Mouse (Mus musculus): ENCODE results near the gene Slc4a5.

Slc4a5 gene

DNA sequence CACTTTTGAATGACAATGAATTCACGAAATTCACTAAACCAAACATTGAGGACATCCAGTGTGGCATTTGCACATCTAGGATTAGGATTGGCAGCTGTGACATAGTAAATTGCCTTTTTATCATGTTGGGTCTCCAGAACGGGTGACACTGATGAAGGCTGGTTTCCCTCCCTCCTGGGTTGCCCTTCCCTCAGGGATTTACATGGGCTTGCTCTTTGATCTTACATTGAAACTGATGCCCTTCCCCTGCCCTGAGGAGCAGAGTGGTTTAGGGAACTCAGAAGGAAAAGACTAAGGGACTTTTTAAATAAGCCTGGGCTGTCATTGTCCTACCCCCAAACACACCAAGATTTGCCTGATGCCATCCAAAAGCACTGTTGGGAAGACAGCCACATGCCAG lies 11.9 kb downstream of the Slc4a5 start:
- no peak for DNase-seq (ENCODE audit: low spot score in 2 of 2)

DNA sequence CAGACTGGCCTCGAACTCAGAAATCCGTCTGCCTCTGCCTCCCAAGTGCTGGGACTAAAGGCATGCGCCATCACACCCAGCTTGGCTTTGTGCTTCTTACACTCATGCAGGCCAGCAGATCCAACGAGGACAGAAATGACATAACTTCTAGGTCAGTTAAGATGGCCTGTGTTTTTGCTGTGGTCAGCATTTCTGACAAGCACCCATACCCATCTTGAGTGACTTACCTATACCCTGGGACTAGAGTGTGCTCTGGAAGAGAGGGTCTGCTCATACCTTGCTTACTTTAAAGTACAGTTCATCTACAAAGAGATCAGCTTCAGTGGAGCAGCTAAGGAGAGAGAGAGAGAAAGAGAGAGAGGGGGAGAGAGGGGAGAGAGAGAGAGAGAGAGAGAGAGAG lies 13.7 kb downstream of the Slc4a5 start:
- DNase-seq (ENCODE audit: low spot score in 2 of 2), result no peak

DNA sequence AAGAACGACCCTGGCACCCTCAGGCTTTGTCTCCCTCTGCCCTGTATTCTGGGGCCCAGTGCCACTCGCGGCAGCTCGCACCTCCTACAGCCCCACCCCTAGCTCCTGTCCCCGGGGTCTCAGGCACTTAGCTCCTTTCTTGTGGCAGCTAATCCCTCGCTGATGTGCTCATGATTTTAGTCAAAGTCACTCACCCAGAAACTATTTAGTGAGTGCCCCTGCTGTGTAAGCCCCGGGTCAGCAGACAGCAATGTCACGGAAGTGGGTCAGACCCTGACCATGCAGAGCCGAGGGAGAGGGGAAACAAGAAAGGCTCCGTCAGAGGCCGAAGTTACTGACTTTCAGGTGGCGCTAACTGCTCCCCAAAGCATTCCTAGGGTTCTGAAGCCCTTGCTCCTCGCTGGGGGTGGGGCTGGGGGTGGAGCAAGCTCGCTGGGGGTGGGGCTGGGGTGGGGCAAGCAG lies 14.7 kb downstream of the Slc4a5 start:
- DNase-seq (ENCODE audit: low spot score in 2 of 2), result no peak

DNA sequence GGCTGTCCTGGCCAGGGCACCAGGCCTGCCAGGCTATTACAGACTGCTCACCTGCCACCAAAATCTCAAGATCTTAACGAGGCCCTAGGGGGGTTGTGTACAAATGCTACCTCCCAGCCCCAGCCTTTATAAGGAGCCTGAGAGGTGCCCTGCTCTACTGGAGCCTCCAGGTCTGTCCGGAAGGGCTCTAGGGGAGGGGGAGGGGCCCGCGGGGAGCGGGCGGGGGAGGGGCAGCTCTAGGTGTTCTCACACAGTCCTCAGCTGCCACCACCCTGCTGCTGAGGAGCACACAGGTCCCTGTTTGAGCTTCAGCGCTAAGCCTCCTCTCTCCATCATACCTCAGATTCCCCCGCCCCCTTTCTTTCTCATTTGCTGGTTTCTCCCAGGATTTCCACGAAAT lies 17.5 kb downstream of the Slc4a5 start:
- no peak for DNase-seq (ENCODE audit: low spot score in 2 of 2)

DNA sequence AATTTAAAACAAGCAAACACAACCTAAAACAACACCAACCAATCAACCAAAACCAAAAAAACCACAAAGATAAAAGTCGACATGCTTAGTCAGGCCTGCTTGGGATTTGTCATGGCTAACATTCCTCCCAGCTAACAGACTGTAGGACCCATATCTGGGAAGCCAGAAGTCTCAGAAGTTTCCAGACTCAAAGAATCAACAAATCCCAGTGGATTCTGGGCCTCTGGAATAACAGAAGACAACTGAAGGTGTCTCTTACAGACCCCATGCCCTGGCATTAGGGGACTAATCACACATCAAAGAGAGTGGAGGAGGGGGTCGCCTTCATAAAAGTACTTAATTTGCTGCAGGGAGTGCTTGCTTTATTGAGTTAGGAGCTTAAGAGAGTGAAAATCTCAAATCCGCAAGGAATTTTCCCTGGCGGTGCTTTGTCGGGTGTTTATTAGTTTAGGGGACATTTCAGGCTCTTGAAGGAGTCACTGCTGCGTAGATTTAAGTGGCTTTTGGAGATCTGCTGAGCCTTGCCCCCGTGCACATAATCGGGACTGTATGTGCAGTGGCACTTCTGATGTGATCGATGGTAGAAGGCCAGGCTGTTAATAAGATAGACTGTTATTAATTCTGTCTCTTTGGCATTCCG lies 24.9 kb downstream of the Slc4a5 start:
- DNase-seq (ENCODE audit: low spot score in 2 of 2), result no peak

DNA sequence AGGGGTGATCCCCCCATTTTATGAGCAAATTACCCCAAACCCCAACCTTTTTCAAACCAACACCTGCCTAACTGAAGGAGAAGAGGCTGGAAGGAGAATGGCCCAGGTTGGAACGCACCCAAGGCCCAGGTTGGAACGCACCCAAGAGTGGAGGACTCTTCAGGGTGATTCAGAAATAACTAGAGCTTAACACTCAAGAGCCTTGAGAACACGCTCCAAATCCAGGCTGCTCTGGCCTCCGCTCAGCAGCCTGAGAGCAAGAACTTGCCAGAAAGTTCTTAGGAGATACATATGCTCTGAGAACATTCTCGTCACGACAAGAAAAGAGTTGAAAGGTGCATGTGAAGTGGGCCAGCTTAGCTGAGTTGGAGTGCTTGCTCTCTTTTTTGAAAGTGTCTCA lies 25.5 kb downstream of the Slc4a5 start:
- DNase-seq (ENCODE audit: low spot score in 2 of 2), result no peak

DNA sequence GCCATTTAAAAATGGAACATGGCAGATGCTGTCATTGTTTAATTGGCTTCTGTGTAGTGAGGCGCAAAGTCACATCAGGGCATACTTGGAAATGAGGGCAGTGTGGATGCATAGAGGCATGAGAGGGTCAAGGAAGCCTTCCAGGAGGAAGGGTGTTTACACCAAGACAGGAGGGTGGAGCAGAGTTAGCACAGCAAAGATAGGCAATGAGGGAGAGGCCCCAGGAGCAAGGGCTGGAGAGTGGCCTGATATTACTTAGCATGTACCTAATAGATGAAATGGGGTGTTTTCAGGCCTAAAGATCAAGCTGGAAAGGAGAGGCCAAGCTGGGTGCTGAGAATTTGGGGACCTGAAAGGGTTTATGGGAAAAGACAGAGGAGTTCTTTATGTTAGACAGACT lies 26.4 kb downstream of the Slc4a5 start:
- DNase-seq (ENCODE audit: low spot score in 2 of 2), result no peak

DNA sequence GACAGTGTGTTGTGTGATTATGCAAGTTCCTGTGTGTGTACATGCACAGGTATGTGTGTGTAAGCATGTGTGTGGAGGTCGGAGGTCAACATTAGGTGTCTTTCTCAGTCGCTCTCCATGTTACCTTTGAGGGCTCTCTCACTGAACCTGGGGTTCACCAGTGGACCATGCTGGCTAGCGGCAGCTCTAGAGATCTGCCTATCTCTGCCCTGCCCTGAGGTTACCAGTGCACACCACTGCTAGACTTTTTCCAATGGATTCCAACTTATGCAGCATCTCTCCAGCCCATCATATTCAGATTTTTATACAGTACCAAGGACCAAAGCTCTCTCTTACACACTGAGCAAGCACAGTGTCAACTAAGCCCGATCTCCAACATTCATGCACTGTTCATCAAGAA lies 27.1 kb downstream of the Slc4a5 start:
- DNase-seq (ENCODE audit: low spot score in 2 of 2), result no peak

DNA sequence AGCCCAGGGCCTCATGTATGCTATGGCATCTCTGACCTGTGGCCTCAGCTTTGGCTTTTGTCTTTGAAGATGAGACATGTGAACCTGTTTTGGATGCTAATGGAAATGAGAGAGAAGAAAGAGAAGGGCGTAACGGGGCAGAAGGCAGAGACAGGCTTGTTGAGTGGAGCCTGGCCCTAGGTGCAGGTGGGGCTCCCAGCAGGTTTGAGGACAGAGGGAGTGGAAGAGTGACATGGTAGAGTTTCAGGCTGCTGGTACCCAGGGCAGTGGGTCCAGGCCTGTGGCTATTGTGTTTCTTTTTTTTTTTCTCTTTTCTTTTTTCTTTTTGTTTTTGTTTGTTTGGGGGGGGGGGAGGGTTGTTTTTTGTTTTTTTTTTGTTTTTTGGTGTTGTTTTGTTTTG lies 27.5 kb downstream of the Slc4a5 start:
- no peak for DNase-seq (ENCODE audit: low spot score in 2 of 2)

DNA sequence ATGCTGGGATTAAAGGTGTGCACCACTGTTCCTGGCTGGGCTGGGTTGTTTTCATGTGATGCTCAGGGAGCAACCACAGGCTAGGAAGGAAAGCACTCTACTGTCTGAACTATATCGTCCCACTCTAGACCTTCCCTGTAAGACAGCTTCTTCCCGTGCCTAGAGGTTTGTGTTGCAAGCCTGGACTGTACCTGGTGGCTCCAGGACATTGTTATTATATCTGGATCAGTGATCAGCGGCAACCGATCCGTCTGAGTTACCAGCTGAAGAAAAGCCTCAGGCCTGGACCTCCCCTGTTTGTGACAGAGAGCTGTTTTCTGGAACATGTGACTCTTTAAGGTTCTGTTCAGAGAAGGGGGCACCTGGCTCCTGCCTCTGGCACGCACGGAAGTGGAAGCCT lies 34.6 kb downstream of the Slc4a5 start:
- no peak for DNase-seq (ENCODE audit: low spot score in 2 of 2)

DNA sequence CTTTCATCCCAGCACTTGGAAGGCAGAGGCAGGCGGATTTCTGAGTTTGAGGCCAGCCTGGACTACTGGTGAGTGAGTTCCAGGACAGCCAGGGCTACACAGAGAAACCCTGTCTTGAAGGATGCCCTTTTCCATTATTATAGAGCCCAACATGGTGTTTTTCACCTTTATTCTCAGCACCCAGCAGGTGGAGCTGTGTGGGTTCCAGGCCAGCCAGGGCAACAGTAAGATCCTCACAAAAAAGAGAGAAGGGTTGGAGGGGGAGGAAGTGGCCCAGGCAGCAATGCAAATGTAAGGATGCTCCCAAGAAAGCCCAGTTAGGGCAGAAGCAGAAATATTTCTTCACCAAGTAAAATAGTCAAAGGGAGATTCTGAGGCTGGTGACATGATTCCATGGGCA lies 44.9 kb downstream of the Slc4a5 start:
- DNase-seq (ENCODE audit: low spot score in 2 of 2), result no peak

DNA sequence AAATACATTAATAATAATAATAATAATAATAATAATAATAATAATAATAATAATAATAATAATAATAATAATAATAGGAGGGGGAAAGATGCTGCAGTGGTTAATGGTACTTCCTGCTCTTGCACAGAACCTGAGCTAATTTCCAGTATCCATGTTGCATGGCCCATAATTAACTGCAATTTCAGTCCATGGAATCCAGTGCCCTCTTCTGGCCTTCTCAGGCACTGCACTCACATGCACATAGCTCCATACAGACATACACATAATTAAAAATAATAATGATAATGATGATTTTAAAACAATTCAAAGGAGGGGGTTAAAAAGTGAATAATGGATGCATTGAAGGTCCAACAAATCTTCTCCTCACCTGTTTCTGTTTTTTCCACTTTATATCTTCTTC lies 45.6 kb downstream of the Slc4a5 start:
- no peak for DNase-seq (ENCODE audit: low spot score in 2 of 2)

DNA sequence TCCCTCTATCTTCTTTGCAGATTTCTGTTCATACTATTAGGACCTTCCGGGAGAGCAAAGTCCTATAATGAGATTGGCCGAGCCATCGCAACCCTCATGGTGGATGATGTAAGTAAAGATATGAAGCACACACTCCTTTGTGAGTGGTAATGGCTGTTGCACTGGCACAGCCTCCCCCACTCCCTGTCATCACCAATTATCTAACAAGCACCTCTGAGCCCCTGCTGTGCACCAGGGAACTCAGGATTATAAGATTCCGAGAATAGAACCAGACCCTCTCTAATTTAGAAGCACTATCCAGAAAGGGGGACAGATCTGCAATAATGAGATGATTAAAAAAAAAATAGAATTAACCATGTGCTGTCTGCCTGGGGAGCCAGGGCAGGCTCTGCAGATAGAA lies 46.0 kb downstream of the Slc4a5 start:
- no peak for DNase-seq (ENCODE audit: low spot score in 2 of 2)

DNA sequence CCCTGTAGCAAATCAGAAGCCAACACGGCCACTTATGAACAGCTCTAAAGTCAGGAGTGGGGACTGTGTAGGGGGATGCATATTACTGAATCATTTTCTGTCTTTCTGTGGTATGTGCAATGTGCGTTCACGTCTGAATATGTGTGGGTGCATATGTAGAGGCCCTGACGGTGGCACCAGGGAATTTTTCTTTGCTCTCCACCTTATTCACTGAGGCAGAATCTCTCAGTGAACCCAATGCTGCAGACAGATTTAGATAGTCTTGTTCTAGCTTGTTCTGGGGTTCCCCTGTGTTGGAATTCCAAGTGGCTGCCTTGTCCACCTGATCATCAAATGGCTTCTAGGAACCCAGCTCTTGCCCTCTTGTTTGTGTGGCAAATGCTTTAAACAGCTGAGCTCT lies 48.0 kb downstream of the Slc4a5 start:
- DNase-seq (ENCODE audit: low spot score in 2 of 2), result no peak

DNA sequence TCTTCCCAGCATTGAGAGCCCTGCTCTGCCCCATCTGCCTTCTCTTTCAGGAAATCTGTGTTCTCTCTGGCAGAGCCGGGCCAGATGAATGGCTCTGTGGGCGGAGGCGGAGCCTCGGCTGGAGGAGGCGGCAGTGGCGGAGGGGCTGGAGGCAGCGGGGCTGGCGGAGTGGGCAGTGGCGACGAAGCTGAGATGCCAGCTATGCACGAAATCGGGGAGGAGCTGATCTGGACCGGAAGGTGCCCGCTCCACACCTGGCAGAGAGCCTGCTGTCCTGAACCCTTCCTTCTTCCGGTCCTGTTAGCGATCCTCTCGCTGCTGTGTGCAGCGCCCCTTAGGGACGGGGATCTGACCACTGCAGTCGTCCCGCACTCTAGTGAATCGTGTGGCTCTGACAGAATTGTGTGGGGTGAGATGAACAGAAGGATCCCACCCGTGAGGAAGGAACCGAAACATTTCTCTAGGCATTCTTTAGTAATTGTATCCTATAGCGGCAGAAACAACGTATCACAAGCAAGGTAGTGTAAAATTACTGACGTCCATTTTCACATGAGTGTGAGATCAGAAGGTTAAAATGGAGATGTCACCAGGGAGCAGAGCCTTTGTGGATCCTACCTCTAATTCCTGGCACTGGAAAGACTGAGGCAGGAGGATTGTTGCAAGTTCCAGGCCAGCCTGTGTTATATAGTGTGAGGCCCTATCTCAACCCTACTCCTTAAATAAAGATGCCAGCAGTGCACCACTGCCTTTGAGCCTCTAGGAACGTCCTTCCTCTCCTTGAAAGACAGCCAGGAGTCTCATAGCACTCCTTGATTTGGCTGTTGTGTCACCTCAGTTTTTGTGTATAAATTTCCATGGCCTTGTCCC lies 48.7 kb downstream of the Slc4a5 start:
- DNase-seq (ENCODE audit: low spot score in 2 of 2), result peak; percentile 36 to 49

DNA sequence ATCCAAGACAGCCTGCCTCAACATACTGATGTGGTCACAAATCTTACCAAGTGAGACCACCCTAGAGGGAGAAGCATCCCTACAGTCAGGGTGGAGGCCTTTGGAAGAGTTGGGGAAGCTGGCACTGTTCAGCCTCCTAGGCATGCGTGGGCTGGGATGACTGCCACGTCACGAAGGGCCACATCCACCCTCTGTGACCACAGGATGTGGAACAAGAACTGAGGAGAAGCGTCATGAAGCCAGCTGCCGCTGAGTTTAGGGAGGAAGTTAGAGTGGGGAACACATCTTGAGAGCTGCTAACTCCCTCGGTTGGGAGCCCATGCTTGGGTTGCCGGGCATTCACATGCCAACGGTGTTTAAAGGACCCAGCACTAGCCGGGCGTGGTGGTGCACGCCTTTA lies 54.1 kb downstream of the Slc4a5 start:
- peak in 1 of 2 experiments; percentile 7 for DNase-seq (ENCODE audit: low spot score in 2 of 2)

DNA sequence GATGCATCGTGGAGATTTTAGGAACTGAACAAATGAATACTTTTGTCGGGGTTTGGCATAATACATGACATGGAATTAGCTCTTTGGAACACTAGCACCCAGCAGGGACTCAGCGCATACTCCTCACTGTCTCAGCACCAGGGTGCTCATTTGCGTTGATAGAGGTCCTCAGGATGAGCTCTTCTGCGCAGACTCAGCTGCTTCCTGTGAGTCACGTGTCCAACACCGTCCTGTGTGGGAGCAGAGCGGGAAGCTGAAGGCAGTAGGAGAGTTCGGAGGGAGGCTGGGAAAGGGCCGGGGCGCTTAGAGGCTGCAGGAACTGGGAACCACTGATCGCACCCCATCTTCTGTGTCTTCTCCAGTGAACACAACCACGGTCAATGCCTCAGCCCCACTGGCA lies 57.5 kb downstream of the Slc4a5 start:
- no peak for DNase-seq (ENCODE audit: low spot score in 2 of 2)

DNA sequence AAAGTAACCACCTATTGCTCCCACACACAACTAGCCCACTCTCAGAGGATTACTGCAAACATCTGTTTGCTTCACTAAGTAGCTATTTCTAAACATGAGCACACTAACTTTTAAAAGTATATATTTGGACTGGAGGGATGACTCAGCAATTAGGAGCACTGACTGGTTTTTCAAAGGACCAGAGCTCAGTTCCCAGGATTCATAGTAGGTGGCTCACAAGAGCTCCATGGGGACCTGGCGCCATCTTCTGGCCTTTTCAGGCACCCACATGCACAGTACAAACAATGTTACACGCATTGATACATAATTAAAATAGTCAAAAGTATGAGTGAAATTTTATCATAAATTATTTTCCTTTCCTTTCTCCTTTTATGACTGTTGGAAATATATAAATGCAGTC lies 59.3 kb downstream of the Slc4a5 start:
- peak in 1 of 2 experiments; percentile 31 for DNase-seq (ENCODE audit: low spot score in 2 of 2)

DNA sequence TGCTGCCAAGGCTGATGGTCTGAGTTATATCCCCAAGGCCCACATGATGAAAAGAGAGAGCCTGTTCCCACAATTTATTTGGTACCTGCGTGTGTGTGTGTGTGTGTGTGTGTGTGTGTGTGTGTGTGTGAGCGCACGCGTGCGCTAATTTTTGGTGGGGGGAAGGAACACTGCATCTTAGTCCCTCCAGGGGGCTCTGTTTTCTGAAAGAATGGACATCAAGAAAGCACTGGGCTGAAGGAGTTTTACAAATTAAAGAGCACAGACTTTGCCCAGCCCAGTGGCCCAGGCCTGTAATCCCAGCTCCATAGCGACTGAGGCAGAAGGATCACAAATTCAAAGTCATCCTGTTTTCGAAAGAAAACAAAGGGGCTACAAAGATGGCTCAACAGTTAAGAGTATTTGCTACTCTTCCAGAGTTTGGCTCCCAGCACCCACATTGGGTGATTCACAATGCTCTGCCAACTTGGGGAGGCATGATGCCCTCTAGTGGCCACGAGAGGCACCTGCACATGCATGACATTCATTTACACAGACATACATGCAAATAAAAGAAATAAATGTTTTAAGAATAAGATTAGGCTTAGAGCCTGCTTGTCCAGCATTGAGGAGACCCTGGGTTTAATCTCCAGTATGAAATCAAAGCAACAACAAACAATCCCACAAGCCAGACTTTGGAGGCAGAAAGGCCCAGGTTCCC lies 60.8 kb downstream of the Slc4a5 start:
- DNase-seq (ENCODE audit: low spot score in 2 of 2), result peak in 1 of 2 experiments; percentile 31

DNA sequence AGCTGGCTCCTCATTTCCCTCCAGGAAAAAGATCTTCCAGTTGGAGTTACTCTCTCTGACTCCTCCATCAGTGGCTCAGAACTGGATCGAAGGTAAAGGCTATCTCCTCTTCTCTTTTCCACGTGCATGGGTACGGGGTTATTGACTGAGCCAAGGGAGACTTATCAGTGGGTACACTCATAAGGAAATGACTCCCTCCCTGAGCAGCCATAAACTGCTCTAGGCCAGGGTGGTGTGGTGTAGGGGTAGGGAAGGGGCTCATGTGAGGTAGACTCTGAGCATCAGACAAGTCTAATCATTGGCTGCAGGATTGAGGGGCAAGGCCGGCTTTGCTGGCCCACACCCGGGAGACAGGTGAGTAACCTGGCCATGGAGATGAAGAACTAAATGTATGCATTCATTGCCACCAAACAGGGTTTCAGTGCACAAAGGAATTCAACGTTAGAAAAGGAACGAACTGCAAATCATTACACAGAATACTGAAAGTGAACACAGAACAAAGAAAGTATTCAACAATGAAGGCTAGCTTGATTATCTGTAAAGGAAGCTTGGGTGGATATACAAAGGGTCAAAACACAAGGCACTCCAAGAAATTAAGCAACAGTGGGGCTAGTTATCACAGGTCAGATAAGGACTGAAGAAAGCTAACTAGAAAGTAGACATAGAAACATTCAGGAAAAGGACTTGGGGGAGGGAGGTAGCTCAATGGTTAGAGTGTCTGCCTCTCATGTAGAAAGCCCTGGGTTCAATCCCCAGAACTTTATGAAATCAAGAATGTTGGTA lies 81.0 kb downstream of the Slc4a5 start:
- DNase-seq (ENCODE audit: low spot score in 2 of 2), result no peak

DNA sequence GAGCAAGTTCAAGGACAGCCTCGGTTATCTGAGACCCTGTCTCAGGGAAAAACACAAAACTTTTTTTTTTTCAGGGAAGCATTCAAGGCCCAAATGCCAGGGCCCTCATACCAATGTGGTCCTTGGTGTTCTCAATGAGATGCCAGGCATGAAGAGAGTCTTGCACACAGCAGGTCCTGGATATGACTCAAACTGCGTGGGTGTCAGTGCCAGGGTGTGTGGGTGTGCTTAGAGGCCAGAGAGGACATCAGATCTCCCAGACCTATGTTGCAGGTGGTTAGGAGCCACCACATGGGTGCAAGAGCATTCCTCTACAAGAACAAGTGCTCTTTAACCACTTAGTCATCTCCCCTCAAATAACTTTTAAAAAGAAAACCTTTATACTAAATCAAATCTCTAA lies 81.7 kb downstream of the Slc4a5 start:
- no peak for DNase-seq (ENCODE audit: low spot score in 2 of 2)

DNA sequence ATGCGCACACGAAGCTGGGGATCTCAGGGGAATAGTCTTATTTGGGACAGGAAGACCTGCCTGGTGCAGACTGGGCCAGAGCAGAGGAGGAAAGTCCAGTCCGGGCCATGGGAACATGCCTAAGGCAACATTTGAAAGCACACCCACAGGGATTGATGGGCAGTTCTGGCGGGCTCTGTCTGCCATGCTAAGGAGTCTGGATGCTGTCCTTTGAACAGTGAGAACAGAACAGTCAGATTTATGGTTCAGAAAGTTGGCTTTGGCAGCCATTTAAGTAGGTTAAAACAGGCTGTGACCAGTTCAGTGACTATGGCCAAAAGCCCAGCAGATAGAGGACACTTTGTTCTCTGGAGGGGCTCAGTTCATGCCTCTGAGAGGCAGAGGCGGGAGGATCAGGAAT lies 82.6 kb downstream of the Slc4a5 start:
- no peak for DNase-seq (ENCODE audit: low spot score in 2 of 2)
